Mouse (Mus musculus): Measurements from ENCODE around the gene Pbx2. TPM values are rescaled to one million over a fixed set of nuclear protein-coding genes. Genes with fewer than 3 reads are reported as not detected.

Gene Pbx2
- polyA plus RNA-seq, 1 experiment, result 18.1 TPM

DNA sequence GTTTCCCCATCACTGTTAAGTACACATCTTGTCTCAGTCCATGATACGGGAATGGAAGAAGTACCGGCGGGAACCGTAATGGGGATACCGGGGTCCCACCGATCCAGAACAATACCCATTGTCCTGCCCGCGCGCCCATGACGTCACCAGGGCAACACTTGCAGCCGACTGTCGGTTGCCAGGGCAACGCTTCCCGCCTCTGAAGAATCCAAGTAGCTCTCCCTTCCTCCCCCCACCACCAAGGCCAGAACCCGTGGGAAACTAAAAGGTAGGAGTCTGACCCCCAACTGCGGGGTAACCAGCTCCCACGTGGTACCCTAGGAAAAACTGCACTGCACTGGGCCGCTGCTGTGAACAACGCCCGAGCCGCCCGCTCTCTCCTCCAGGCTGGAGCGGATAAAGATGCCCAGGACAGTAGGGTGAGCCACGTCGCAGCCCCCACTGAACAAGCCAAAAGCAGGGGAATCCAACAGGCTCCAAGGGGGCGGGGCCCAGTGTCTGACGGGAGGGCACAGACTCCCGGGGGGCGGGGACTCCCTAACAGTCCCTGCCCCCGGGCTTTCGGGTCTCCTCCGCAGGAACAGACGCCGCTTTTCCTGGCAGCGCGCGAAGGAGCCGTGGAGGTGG is 4.2 kb upstream of the Pbx2 start:
- peak overlapping the region; percentile 49 for H3K4me3 ChIP-seq (ENCODE audit: insufficient read depth, poor library complexity, severe bottlenecking)
- no peaks in the 10 kb centered on the region for H3K36me3 ChIP-seq (ENCODE audit: control insufficient read depth, insufficient read depth)
- TF ChIP-seq CEBPB (IDR thresholded peaks at IDR 0.05; ENCODE audit: low read depth) (no peak), MAX (IDR thresholded peaks at IDR 0.05) (no peak), CTCF (IDR thresholded peaks at IDR 0.05; ENCODE audit: control insufficient read depth, insufficient read depth, insufficient read length) (no peak), MYOG (IDR thresholded peaks at IDR 0.05; ENCODE audit: control insufficient read depth, extremely low read depth, insufficient read length) (no peak), FOSL1 (IDR thresholded peaks at IDR 0.05; ENCODE audit: insufficient read depth, low read length, poor library complexity, severe bottlenecking) (no peak), USF1 (IDR thresholded peaks at IDR 0.05; ENCODE audit: low read depth) (no peak), MYOD1 (IDR thresholded peaks at IDR 0.05; ENCODE audit: control insufficient read depth, insufficient read length, low read depth) (no peak)
- no peaks in the 10 kb centered on the region for H3K79me3 ChIP-seq (ENCODE audit: low read depth)
- H3K79me2 ChIP-seq (ENCODE audit: control insufficient read depth, insufficient read depth), result no peaks in the 10 kb centered on the region
- H3K27me3 ChIP-seq (ENCODE audit: control insufficient read depth, insufficient read depth, insufficient read length), result peaks cover 11% of the 10 kb centered on the region
- H3ac ChIP-seq (ENCODE audit: control insufficient read depth, insufficient read length, low read depth), result peak overlapping the region; percentile 99

DNA sequence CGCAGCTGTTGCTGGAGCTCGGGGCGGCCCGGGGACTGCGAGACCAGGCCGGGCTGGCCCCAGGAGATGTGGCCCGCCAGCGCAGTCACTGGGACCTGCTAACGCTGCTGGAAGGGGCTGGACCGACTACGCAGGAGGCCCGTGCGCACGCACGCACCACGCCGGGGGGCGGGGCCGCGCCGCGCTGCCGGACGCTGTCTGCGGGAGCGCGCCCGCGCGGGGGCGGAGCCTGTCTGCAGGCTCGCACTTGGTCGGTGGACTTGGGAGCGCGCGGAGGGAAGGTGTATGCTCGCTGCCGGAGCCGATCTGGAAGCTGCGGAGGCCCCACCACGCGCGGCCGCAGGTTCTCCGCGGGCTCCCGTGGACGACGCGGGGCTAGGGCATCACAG is 3.6 kb upstream of the Pbx2 start:
- H3K79me3 ChIP-seq (ENCODE audit: low read depth), result no peaks in the 10 kb centered on the region
- H3K4me3 ChIP-seq (ENCODE audit: insufficient read depth, poor library complexity, severe bottlenecking), result peak overlapping the region; percentile 49
- H3K27me3 ChIP-seq (ENCODE audit: control insufficient read depth, insufficient read depth, insufficient read length), result peaks cover 6% of the 10 kb centered on the region
- no peaks in the 10 kb centered on the region for H3K36me3 ChIP-seq (ENCODE audit: control insufficient read depth, insufficient read depth)
- H3ac ChIP-seq (ENCODE audit: control insufficient read depth, insufficient read length, low read depth), result peak overlapping the region; percentile 99
- no peak for TF ChIP-seq MYOG (IDR thresholded peaks at IDR 0.05; ENCODE audit: control insufficient read depth, extremely low read depth, insufficient read length)
- TF ChIP-seq CTCF (IDR thresholded peaks at IDR 0.05; ENCODE audit: control insufficient read depth, insufficient read depth, insufficient read length), result no peak
- H3K79me2 ChIP-seq (ENCODE audit: control insufficient read depth, insufficient read depth), result no peaks in the 10 kb centered on the region

DNA sequence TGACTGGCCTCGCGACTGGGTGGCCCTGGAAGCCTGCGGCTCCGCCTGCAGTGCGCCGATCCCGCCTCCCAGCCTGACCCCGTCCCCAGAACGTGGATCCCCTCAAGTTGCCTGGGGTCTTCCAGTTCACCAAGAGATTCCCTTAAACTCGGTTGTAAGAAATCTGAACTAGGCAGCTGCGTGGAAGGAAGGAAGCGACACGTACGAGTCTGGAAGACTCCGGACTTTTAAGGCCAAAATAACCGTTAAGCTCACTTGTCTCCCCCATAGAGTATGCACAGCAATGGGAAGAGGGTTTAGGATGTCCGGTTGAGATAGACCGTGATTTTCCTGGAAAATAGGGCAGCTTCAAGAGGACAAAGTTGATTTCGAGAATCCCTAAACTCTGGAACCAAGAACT is 3.3 kb upstream of the Pbx2 start:
- Histone ChIP-seq H3K36me3 (ENCODE audit: control insufficient read depth, insufficient read depth) (no peaks in the 10 kb centered on the region), H3K79me3 (ENCODE audit: low read depth) (peaks cover 1% of the 10 kb centered on the region), H3K79me2 (ENCODE audit: control insufficient read depth, insufficient read depth) (peaks cover 2% of the 10 kb centered on the region), H3ac (ENCODE audit: control insufficient read depth, insufficient read length, low read depth) (peak overlapping the region; percentile 99), H3K27me3 (ENCODE audit: control insufficient read depth, insufficient read depth, insufficient read length) (peaks cover 3% of the 10 kb centered on the region), H3K4me3 (ENCODE audit: insufficient read depth, poor library complexity, severe bottlenecking) (peak overlapping the region; percentile 49)
- TF ChIP-seq MYOD1 (IDR thresholded peaks at IDR 0.05; ENCODE audit: control insufficient read depth, insufficient read length, low read depth) (no peak), FOSL1 (IDR thresholded peaks at IDR 0.05; ENCODE audit: insufficient read depth, low read length, poor library complexity, severe bottlenecking) (no peak), USF1 (IDR thresholded peaks at IDR 0.05; ENCODE audit: low read depth) (no peak), MAX (IDR thresholded peaks at IDR 0.05) (no peak), CTCF (IDR thresholded peaks at IDR 0.05; ENCODE audit: control insufficient read depth, insufficient read depth, insufficient read length) (no peak), MYOG (IDR thresholded peaks at IDR 0.05; ENCODE audit: control insufficient read depth, extremely low read depth, insufficient read length) (no peak), CEBPB (IDR thresholded peaks at IDR 0.05; ENCODE audit: low read depth) (no peak)

DNA sequence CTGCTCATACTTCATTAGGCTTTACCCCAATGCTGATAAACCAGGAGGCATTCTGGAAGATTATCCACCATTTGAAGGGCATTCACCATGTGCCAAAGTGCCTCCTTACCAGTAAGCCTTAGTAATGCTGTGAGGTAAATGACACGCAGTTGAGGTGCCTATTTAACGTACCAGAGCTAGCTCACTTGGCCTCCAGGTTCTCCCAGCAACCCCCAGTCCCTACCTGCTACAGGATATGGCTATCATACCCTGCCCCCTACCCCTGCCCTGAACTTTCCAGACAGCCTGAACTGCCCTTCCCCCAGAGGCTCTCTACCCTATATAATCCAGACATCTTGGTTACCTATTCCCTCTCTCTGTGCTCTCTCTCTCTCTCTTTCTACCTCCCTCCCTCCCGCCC is 2.3 kb upstream of the Pbx2 start:
- Histone ChIP-seq H3K27me3 (ENCODE audit: control insufficient read depth, insufficient read depth, insufficient read length) (no peaks in the 10 kb centered on the region), H3ac (ENCODE audit: control insufficient read depth, insufficient read length, low read depth) (no peak overlapping the region), H3K36me3 (ENCODE audit: control insufficient read depth, insufficient read depth) (no peaks in the 10 kb centered on the region), H3K79me3 (ENCODE audit: low read depth) (peaks cover 2% of the 10 kb centered on the region), H3K79me2 (ENCODE audit: control insufficient read depth, insufficient read depth) (peaks cover 9% of the 10 kb centered on the region), H3K4me3 (ENCODE audit: insufficient read depth, poor library complexity, severe bottlenecking) (no peak overlapping the region)
- TF ChIP-seq CEBPB (IDR thresholded peaks at IDR 0.05; ENCODE audit: low read depth), result no peak
- TF ChIP-seq CTCF (IDR thresholded peaks at IDR 0.05; ENCODE audit: control insufficient read depth, insufficient read depth, insufficient read length), result no peak
- no peak for TF ChIP-seq FOSL1 (IDR thresholded peaks at IDR 0.05; ENCODE audit: insufficient read depth, low read length, poor library complexity, severe bottlenecking)
- no peak for TF ChIP-seq MYOD1 (IDR thresholded peaks at IDR 0.05; ENCODE audit: control insufficient read depth, insufficient read length, low read depth)
- TF ChIP-seq MYOG (IDR thresholded peaks at IDR 0.05; ENCODE audit: control insufficient read depth, extremely low read depth, insufficient read length), result no peak
- no peak for TF ChIP-seq USF1 (IDR thresholded peaks at IDR 0.05; ENCODE audit: low read depth)
- no peak for TF ChIP-seq MAX (IDR thresholded peaks at IDR 0.05)

DNA sequence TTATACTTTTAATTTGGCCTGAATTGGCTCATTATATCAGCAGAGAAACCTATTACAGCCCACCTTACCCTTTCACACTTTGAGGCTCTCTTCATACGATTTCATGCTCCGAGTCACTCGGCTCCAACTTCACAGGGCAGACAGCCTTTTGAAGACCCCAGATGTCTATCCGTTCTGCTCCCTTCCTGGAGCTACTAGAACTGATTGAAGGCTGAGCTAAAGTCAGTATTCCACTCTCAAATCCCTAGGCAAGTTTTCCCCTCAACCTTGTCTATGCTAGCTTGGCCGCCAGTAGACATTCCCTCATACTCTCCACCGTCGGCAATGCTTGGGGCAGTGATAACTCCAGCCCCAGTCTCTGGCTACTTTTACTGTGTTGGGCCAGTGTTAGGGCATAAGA is 1.9 kb upstream of the Pbx2 start:
- Histone ChIP-seq H3K79me2 (ENCODE audit: control insufficient read depth, insufficient read depth) (peaks cover 12% of the 10 kb centered on the region), H3ac (ENCODE audit: control insufficient read depth, insufficient read length, low read depth) (no peak overlapping the region), H3K79me3 (ENCODE audit: low read depth) (peaks cover 2% of the 10 kb centered on the region), H3K27me3 (ENCODE audit: control insufficient read depth, insufficient read depth, insufficient read length) (no peaks in the 10 kb centered on the region), H3K4me3 (ENCODE audit: insufficient read depth, poor library complexity, severe bottlenecking) (no peak overlapping the region), H3K36me3 (ENCODE audit: control insufficient read depth, insufficient read depth) (no peaks in the 10 kb centered on the region)
- TF ChIP-seq MYOG (IDR thresholded peaks at IDR 0.05; ENCODE audit: control insufficient read depth, extremely low read depth, insufficient read length) (no peak), FOSL1 (IDR thresholded peaks at IDR 0.05; ENCODE audit: insufficient read depth, low read length, poor library complexity, severe bottlenecking) (no peak), CEBPB (IDR thresholded peaks at IDR 0.05; ENCODE audit: low read depth) (no peak), USF1 (IDR thresholded peaks at IDR 0.05; ENCODE audit: low read depth) (no peak), MYOD1 (IDR thresholded peaks at IDR 0.05; ENCODE audit: control insufficient read depth, insufficient read length, low read depth) (no peak), MAX (IDR thresholded peaks at IDR 0.05) (no peak), CTCF (IDR thresholded peaks at IDR 0.05; ENCODE audit: control insufficient read depth, insufficient read depth, insufficient read length) (no peak)

DNA sequence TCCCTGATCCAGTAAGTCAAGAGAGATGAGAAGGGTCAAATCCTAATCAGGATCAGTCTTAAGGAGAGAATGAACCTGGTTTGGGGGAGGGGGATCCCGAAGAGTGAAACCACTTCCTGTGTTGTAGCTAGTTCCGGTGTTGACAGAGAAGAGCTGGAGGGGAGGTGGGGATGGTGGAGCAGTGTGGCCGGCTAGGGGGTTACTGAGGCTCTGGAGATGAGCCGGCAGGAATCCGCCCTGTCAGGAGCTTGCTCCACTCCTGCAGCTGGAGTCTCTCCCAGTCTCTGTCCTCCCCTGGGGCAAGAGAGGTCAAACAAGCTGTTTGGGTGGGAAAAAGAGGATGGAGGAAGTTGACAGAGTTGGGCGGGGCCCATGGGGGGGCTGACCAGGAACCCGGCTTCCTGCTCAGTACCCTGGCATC is 1.4 kb upstream of the Pbx2 start, which contains the start of gene Gpsm3:
Gene Gpsm3, plus strand, starts transcription at position 126 of the 421 bp plus-strand sequence.
- TF ChIP-seq USF1 (IDR thresholded peaks at IDR 0.05; ENCODE audit: low read depth) (no peak), MYOD1 (IDR thresholded peaks at IDR 0.05; ENCODE audit: control insufficient read depth, insufficient read length, low read depth) (no peak), MYOG (IDR thresholded peaks at IDR 0.05; ENCODE audit: control insufficient read depth, extremely low read depth, insufficient read length) (no peak), FOSL1 (IDR thresholded peaks at IDR 0.05; ENCODE audit: insufficient read depth, low read length, poor library complexity, severe bottlenecking) (no peak), CEBPB (IDR thresholded peaks at IDR 0.05; ENCODE audit: low read depth) (no peak), MAX (IDR thresholded peaks at IDR 0.05) (no peak), CTCF (IDR thresholded peaks at IDR 0.05; ENCODE audit: control insufficient read depth, insufficient read depth, insufficient read length) (no peak)
- peaks cover 16% of the 10 kb centered on the region for H3K79me2 ChIP-seq (ENCODE audit: control insufficient read depth, insufficient read depth)
- no peak within 1 kb of the TSS for H3ac ChIP-seq (ENCODE audit: control insufficient read depth, insufficient read length, low read depth)
- H3K27me3 ChIP-seq (ENCODE audit: control insufficient read depth, insufficient read depth, insufficient read length), result no peaks in the 10 kb centered on the region
- H3K79me3 ChIP-seq (ENCODE audit: low read depth), result peaks cover 2% of the 10 kb centered on the region
- H3K36me3 ChIP-seq (ENCODE audit: control insufficient read depth, insufficient read depth), result peaks cover 3% of the 10 kb centered on the region
- no peak within 1 kb of the TSS for H3K4me3 ChIP-seq (ENCODE audit: insufficient read depth, poor library complexity, severe bottlenecking)
